Mouse (Mus musculus) regulatory T cell (primary cell): ENCODE measurements around the gene Kmt2a.

Experiments
- in situ Hi-C: fragments of 300-600 bp; cut with MboI, MseI; formaldehyde crosslinking; loops from one replicate; pipeline ENCODE4 v1.15.1; 2025; ENCODE audit warnings: high pct_unique_total_duplicates

Gene Kmt2a

GRCm38 (mm10) chr9:44767101-44768028 lies 113.7 kb downstream of the Kmt2a start, which contains the start of the genes Arcn1 and Ift46:
Gene Arcn1, minus strand, starts transcription at chr9:44767845.
Gene Ift46, plus strand, starts transcription at chr9:44767908.
- in situ Hi-C loops, result no loop called here

DNA sequence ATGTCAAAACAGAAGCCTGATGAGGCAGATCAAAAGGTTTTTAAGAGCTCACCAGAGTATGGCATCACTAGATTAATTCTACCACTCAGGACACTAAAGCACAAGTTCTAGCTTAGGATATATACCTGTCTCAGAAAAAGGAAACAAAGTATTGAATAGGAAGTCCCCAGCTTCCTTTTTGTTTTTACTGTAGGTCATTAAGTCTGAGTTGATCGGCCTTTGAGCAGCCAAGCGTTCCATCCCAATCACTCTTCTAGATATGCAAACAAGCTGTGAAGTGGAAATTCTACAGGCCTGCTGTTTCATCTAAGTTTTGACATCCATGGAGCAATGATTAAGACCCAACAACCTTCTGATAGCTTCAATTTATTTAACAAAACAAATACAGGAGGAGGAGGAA lies 120.2 kb downstream of the Kmt2a start:
- in situ Hi-C loops, result no loop called here
